Mouse (Mus musculus) liver, embryonic 16.5 days (tissue): ENCODE measurements around the gene Rtl6. TPM values are rescaled to one million over a fixed set of nuclear protein-coding genes. Genes with fewer than 3 reads are reported as not detected.

Source experiments
- ATAC-seq: fragments of 200-750 bp; cut with Nextera tagmentation; 2 replicates; pipeline ENCODE4 v1.8.0; 2017; ENCODE audit warnings: low read depth, mild to moderate bottlenecking, moderate number of reproducible peaks, moderate library complexity
- H3K27ac ChIP-seq: fragments of 300-500 bp; sonication (generic); 2 replicates; pipeline ENCODE4 v1.5.1; 2014; ENCODE audit warnings: mild to moderate bottlenecking, low read length
- H3K27me3 ChIP-seq: fragments of 300-500 bp; sonication (generic); 2 replicates; pipeline ENCODE4 v1.6.1; 2014; ENCODE audit warnings: low read depth, low read length, mixed read lengths; ENCODE audit not compliant: control insufficient read depth, insufficient read depth
- H3K36me3 ChIP-seq: fragments of 300-500 bp; sonication (generic); 2 replicates; pipeline ENCODE4 v1.6.1; 2014; ENCODE audit warnings: mild to moderate bottlenecking; ENCODE audit not compliant: control insufficient read depth, insufficient read depth
- H3K4me1 ChIP-seq: fragments of 300-500 bp; sonication (generic); 2 replicates; pipeline ENCODE4 v1.6.1; 2014; ENCODE audit warnings: low read depth, low read length, mixed read lengths; ENCODE audit not compliant: control insufficient read depth
- H3K4me2 ChIP-seq: fragments of 300-500 bp; sonication (generic); 2 replicates; pipeline ENCODE4 v1.6.1; 2014; ENCODE audit warnings: low read depth, low read length, mixed read lengths
- H3K4me3 ChIP-seq: fragments of 300-500 bp; sonication (generic); 2 replicates; pipeline ENCODE4 v1.5.1; 2014; ENCODE audit warnings: low read depth, mild to moderate bottlenecking, low read length
- H3K9ac ChIP-seq: fragments of 300-500 bp; sonication (generic); 2 replicates; pipeline ENCODE4 v1.6.1; 2014; ENCODE audit warnings: low read depth, low read length
- H3K9me3 ChIP-seq: fragments of 300-500 bp; sonication (generic); replicated peaks from 2 replicates; pipeline ENCODE4 v1.6.1; 2016; ENCODE audit warnings: low read length; ENCODE audit not compliant: control insufficient read depth
- WGBS: fragments of 180-500 bp; shearing (Covaris S2); extraction: QIAGEN DNeasy Blood & Tissue Kit; methylation state at CpG from one replicate; pipeline ENCODE4 v1.1.7; 2014; ENCODE audit not compliant: insufficient replicate concordance; 5-methylcytosine and 5-hydroxymethylcytosine counted together
- polyA plus RNA-seq: library from polyadenylated mRNA; unstranded; fragments of >200 nt; fragmentation: Nextera tagmentation; extraction: Ambion mirVana; gene quantifications from 2 replicates; pipeline ENCODE4 v1.2.1, GENCODE M21; 2015

The Rtl6 gene
- polyA plus RNA-seq, 1 experiment from 2014 or later, result 1.0 TPM

- WGBS, result 37% methylated on average over 14 of the region's 14 CpGs
- no peaks in the 10 kb centered on the region for H3K9me3 ChIP-seq
- no peaks in the 10 kb centered on the region for H3K36me3 ChIP-seq
- no peaks in the 10 kb centered on the region for H3K27me3 ChIP-seq
- no peak overlapping the region for H3K4me3 ChIP-seq
- H3K27ac ChIP-seq, result no peak overlapping the region
- H3K9ac ChIP-seq, result no peak overlapping the region
- H3K4me2 ChIP-seq, result no peak overlapping the region
- no peaks in the 10 kb centered on the region for H3K4me1 ChIP-seq
- ATAC-seq, result no peak
Measured at GRCm38 (mm10) chr15:84526921-84527320, 30.7 kb downstream of the Rtl6 start.

GRCm38 (mm10) chr15:84525222-84525883 lies 32.3 kb downstream of the Rtl6 start:
- ATAC-seq, result no peak
- 46% methylated on average over 5 of the region's 5 CpGs for WGBS
- Histone ChIP-seq H3K27me3 (no peaks in the 10 kb centered on the region), H3K4me3 (no peak overlapping the region), H3K4me2 (no peak overlapping the region), H3K9ac (no peak overlapping the region), H3K36me3 (no peaks in the 10 kb centered on the region), H3K4me1 (no peaks in the 10 kb centered on the region), H3K9me3 (no peaks in the 10 kb centered on the region), H3K27ac (no peak overlapping the region)

DNA sequence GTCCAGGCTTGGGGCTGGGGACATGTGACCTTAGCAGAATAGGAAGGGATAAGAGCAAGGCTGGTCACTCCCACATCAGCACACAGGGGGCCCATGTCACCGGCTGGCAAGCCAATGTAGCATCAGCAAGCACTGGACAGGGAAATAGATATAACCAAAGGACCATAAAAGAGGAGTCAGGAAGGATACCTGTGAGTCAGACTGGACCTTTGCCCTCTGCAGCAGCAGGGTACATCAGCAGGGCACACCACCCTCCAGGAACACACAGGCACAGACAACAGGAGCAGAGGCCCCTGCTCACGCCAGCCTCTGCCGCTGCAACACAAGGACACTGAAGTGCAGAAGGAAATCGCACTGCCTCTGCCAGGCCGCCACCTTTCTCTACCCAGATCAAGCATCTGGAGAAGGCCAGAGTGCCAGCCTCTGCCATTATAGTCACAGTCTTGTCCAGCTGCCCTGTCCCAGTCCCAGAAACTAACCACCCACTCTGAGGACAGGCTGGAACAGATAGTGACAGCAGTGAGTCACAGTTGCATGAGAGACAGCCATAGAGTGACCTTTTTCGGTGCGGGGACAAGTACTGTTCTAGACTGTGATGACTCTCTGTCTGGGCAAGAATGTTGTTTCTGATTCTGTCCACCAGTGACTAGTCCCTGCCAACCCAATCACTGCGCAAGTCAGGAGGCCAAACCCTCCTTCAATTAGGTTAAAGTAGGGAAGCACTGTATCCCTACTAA lies 34.5 kb downstream of the Rtl6 start:
- Histone ChIP-seq H3K4me2 (no peak overlapping the region), H3K9ac (no peak overlapping the region), H3K27ac (no peak overlapping the region), H3K4me1 (no peaks in the 10 kb centered on the region), H3K36me3 (no peaks in the 10 kb centered on the region), H3K9me3 (no peaks in the 10 kb centered on the region), H3K4me3 (no peak overlapping the region), H3K27me3 (no peaks in the 10 kb centered on the region)
- WGBS, result 72% methylated on average over 8 of the region's 8 CpGs
- ATAC-seq, result no peak

- Histone ChIP-seq H3K4me3 (no peak overlapping the region), H3K27me3 (no peaks in the 10 kb centered on the region), H3K9ac (no peak overlapping the region), H3K9me3 (no peaks in the 10 kb centered on the region), H3K36me3 (no peaks in the 10 kb centered on the region), H3K27ac (no peak overlapping the region), H3K4me2 (no peak overlapping the region), H3K4me1 (no peaks in the 10 kb centered on the region)
- no peak for ATAC-seq
- 66% methylated on average over 4 of the region's 4 CpGs for WGBS
Measured at GRCm38 (mm10) chr15:84521486-84521885, 36.1 kb downstream of the Rtl6 start.

GRCm38 (mm10) chr15:84518540-84518939 lies 39.1 kb downstream of the Rtl6 start:
- Histone ChIP-seq H3K4me2 (no peak overlapping the region), H3K4me3 (no peak overlapping the region), H3K4me1 (no peaks in the 10 kb centered on the region), H3K27me3 (no peaks in the 10 kb centered on the region), H3K9ac (no peak overlapping the region), H3K27ac (no peak overlapping the region), H3K36me3 (no peaks in the 10 kb centered on the region), H3K9me3 (no peaks in the 10 kb centered on the region)
- ATAC-seq, result no peak
- WGBS, result 52% methylated on average over 8 of the region's 8 CpGs

- Histone ChIP-seq H3K4me1 (peaks cover 3% of the 10 kb centered on the region), H3K9me3 (no peaks in the 10 kb centered on the region), H3K4me3 (no peak overlapping the region), H3K4me2 (no peak overlapping the region), H3K27me3 (no peaks in the 10 kb centered on the region), H3K36me3 (no peaks in the 10 kb centered on the region), H3K9ac (no peak overlapping the region), H3K27ac (no peak overlapping the region)
- whole genome bisulfite sequencing, result 17% methylated on average over 5 of the region's 5 CpGs
- ATAC-seq, result peak; percentile 65
Measured at GRCm38 (mm10) chr15:84512626-84513296, 44.9 kb downstream of the Rtl6 start.

DNA sequence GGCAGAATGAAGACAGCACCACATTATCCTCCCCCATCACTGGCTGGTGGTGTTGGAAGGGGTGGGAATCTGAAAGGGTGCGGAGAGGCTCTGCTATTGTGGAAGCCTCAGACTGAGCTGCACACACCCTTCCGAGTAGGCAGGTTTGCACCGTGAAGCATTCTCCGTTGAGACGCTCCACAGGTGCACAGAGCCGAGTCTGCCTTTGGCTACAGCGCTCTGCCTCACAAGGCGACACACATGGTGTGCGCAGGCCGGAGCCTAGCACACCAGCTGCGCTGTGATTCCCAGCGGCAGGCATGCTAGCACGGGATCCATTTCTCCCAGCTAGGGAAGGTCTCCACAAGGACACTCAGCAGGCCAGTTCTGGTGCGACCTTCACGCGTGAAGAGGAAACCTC lies 47.6 kb downstream of the Rtl6 start:
- no peak for ATAC-seq
- Histone ChIP-seq H3K4me3 (no peak overlapping the region), H3K27ac (no peak overlapping the region), H3K4me2 (no peak overlapping the region), H3K4me1 (peaks cover 3% of the 10 kb centered on the region), H3K36me3 (no peaks in the 10 kb centered on the region), H3K9me3 (no peaks in the 10 kb centered on the region), H3K9ac (no peak overlapping the region), H3K27me3 (no peaks in the 10 kb centered on the region)
- WGBS, result 64% methylated on average over 16 of the region's 16 CpGs

DNA sequence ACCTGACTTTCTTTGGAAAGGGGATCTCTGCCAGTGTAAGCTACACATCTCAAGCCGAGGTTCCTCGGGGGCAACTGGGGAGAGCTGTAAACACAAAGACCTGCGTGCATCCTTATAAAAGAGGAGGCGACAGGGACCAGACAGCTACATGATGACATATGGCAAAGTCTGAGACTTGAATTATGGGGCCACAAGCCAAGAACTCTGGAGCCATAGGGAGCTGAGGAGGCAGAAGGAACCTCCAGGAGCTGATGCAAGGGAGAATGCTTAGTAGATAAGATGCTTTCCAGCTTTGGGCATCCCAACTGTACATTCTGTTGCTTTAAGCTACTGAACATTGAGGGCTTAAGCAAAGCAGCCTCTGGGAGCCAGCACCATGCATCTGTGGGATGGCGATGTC lies 48.5 kb downstream of the Rtl6 start:
- H3K27me3 ChIP-seq, result no peaks in the 10 kb centered on the region
- no peaks in the 10 kb centered on the region for H3K36me3 ChIP-seq
- ATAC-seq, result no peak
- no peak overlapping the region for H3K27ac ChIP-seq
- H3K9me3 ChIP-seq, result no peaks in the 10 kb centered on the region
- H3K9ac ChIP-seq, result no peak overlapping the region
- 62% methylated on average over 5 of the region's 5 CpGs for WGBS
- no peak overlapping the region for H3K4me2 ChIP-seq
- H3K4me1 ChIP-seq, result peaks cover 3% of the 10 kb centered on the region
- H3K4me3 ChIP-seq, result no peak overlapping the region

- no peaks in the 10 kb centered on the region for H3K36me3 ChIP-seq
- H3K27ac ChIP-seq, result no peak overlapping the region
- H3K27me3 ChIP-seq, result no peaks in the 10 kb centered on the region
- H3K4me2 ChIP-seq, result no peak overlapping the region
- ATAC-seq, result no peak
- no peak overlapping the region for H3K4me3 ChIP-seq
- no peaks in the 10 kb centered on the region for H3K9me3 ChIP-seq
- WGBS, result 68% methylated on average over 10 of the region's 10 CpGs
- H3K4me1 ChIP-seq, result no peaks in the 10 kb centered on the region
- H3K9ac ChIP-seq, result no peak overlapping the region
Measured at GRCm38 (mm10) chr15:84506026-84506425, 51.6 kb downstream of the Rtl6 start.
